Mouse (Mus musculus) adrenal gland (tissue): ENCODE results near the gene Lsm10.
"Not testable (repeated sequence)": the region's sequence is repeated elsewhere in the genome, so short reads cannot be mapped to it uniquely, and the experiment has no call there.

Experiments
- intact Hi-C: fragments of 180-260 bp; cut with DNase I; formaldehyde crosslinking; loops from one replicate; pipeline ENCODE4 v1.15.1; 2025

The Lsm10 gene

GRCm38 (mm10) chr4:126091873-126092272 is 4.5 kb upstream of the Lsm10 start:
- intact Hi-C loops, result loop anchor here (2.0 kb wide), 1 partner anchor 19 kb away; no protein-coding TSS in a partner anchor

GRCm38 (mm10) chr4:126095622-126096430 is 597 bp upstream of the Lsm10 start:
- intact Hi-C loops, result not testable (repeated sequence)

- intact Hi-C loops, result no loop called here
These were observed 1.4 kb downstream of the Lsm10 start for GRCm38 (mm10) chr4:126097711-126098253.

- intact Hi-C loops, result no loop called here
These were observed 2.9 kb downstream of the Lsm10 start for GRCm38 (mm10) chr4:126099365-126099764.

- intact Hi-C loops, result no loop called here
These were observed 4.3 kb downstream of the Lsm10 start for GRCm38 (mm10) chr4:126100764-126101163.

- intact Hi-C loops, result no loop called here
These were observed 5.8 kb downstream of the Lsm10 start for GRCm38 (mm10) chr4:126102061-126102841.

- intact Hi-C loops, result no loop called here
These were observed 6.7 kb downstream of the Lsm10 start for GRCm38 (mm10) chr4:126103057-126103581.

- intact Hi-C loops, result no loop called here
These were observed 7.2 kb downstream of the Lsm10 start, which contains the start of gene Stk40 for GRCm38 (mm10) chr4:126103590-126104068. TSS of gene Stk40 (plus strand) at chr4:126103957.

GRCm38 (mm10) chr4:126104261-126105075 is 8.0 kb downstream of the Lsm10 start:
- intact Hi-C loops, result no loop called here

GRCm38 (mm10) chr4:126105131-126105783 is 8.8 kb downstream of the Lsm10 start:
- intact Hi-C loops, result no loop called here

- intact Hi-C loops, result no loop called here
These were observed 11.8 kb downstream of the Lsm10 start for GRCm38 (mm10) chr4:126108061-126108740.

- intact Hi-C loops, result loop anchor here (2.0 kb wide), 1 partner anchor 17 kb away; no protein-coding TSS in a partner anchor
These were observed 13.4 kb downstream of the Lsm10 start for GRCm38 (mm10) chr4:126109613-126110373.

GRCm38 (mm10) chr4:126110374-126111152 is 14.1 kb downstream of the Lsm10 start:
- intact Hi-C loops, result loop anchor here (2.0 kb wide), 1 partner anchor 18 kb away; no protein-coding TSS in a partner anchor

GRCm38 (mm10) chr4:126111153-126111549 is 14.7 kb downstream of the Lsm10 start:
- intact Hi-C loops, result loop anchor here (2.0 kb wide), 1 partner anchor 18 kb away; no protein-coding TSS in a partner anchor

GRCm38 (mm10) chr4:126113243-126113642 is 16.8 kb downstream of the Lsm10 start:
- intact Hi-C loops, result no loop called here

- intact Hi-C loops, result loop anchor here (2.0 kb wide), 1 partner anchor 27 kb away; no protein-coding TSS in a partner anchor
These were observed 17.5 kb downstream of the Lsm10 start for GRCm38 (mm10) chr4:126113943-126114342.

GRCm38 (mm10) chr4:126115411-126115810 is 19.0 kb downstream of the Lsm10 start:
- intact Hi-C loops, result loop anchor here (2.0 kb wide), 1 partner anchor 29 kb away; no protein-coding TSS in a partner anchor
